Mouse (Mus musculus): Measurements from ENCODE around the gene Syf2. TPM values are rescaled to one million over a fixed set of nuclear protein-coding genes. Genes with fewer than 3 reads are reported as not detected.
"Not testable (repeated sequence)": the region's sequence is repeated elsewhere in the genome, so short reads cannot be mapped to it uniquely, and the experiment has no call there.

Syf2 gene
- 83.9 and 89.4 TPM in 2 replicates for polyA plus RNA-seq (2014; fragmentation: Nextera tagmentation; extraction: Ambion mirVana)

DNA sequence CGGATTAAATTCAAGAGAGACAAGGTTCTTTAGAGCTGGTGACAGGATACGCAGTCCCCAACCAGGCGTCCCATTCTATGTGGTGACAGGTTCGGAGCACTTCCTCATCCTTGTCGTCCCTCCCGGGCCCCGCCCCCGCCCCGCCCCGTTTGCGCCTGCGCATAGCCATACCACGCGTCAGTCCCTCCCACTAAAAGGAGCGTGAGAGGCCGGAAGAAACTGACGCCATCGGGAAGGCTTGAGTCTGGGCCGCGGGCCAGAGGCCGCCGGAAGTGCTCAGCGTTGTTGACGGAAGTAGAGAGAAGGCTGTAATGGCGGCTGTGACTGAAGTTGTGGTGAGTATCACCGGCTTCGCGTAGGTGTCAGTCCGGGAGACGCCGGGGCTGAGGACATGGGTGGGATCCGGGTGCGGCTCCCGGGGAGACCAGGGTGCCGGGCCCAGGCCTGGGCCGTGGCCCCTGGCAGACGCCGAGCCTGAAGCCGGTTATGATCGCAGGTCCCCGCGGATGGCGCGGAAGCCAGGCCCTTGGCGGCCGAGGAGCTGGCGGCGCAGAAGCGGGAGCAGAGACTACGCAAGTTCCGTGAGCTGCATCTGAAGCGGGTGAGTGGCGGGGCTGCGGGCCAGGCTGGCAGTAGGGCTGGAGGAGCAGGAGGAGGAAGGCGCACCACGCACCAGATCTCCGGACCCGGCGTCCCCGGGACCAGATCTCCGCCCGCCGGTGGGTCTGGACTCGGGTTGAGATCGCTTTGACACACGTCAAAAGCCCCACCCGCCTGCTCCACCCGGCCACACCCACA is at the start of gene Syf2:
Gene Syf2 (plus strand): TSS at position 215 of the 798 bp plus-strand sequence.
- Histone ChIP-seq H3K27me3 (replicated peaks; ENCODE audit: control insufficient read depth, insufficient read depth, low read length) (no peaks in the 10 kb centered on the region), H3K4me1 (replicated peaks; ENCODE audit: control insufficient read depth, insufficient read depth, low read length) (peaks cover 11% of the 10 kb centered on the region), H3K9ac (ENCODE audit: low read depth, low read length) (peak within 1 kb of the TSS; percentile 79), H3K9me3 (ENCODE audit: control insufficient read depth, low read length) (no peaks in the 10 kb centered on the region), H3K36me3 (ENCODE audit: control insufficient read depth, insufficient read depth, low read length) (peaks cover 50% of the 10 kb centered on the region), H3K27ac (ENCODE audit: low read depth, low read length) (peak within 1 kb of the TSS; percentile 85), H3K4me2 (peak within 1 kb of the TSS; percentile 75), H3K4me3 (ENCODE audit: low read depth, low read length) (peak within 1 kb of the TSS; percentile 100)
- 1% methylated on average over 68 of the region's 68 CpGs for WGBS
- DNase-seq (ENCODE audit: low spot score) (peak; percentile 91), ATAC-seq (replicated peaks; ENCODE audit: low FRiP score) (peak; percentile 92)

GRCm38 (mm10) chr4:134883266-134883665 is 47.4 kb upstream of the Syf2 start:
- Histone ChIP-seq H3K4me1 (replicated peaks; ENCODE audit: control insufficient read depth, insufficient read depth, low read length) (peaks cover 5% of the 10 kb centered on the region), H3K27ac (ENCODE audit: low read depth, low read length) (no peak overlapping the region), H3K4me2 (no peak overlapping the region), H3K27me3 (replicated peaks; ENCODE audit: control insufficient read depth, insufficient read depth, low read length) (no peaks in the 10 kb centered on the region), H3K9me3 (ENCODE audit: control insufficient read depth, low read length) (no peaks in the 10 kb centered on the region), H3K36me3 (ENCODE audit: control insufficient read depth, insufficient read depth, low read length) (peaks cover 9% of the 10 kb centered on the region), H3K9ac (ENCODE audit: low read depth, low read length) (no peak overlapping the region), H3K4me3 (ENCODE audit: low read depth, low read length) (no peak overlapping the region)
- 34% methylated on average over 7 of the region's 7 CpGs for WGBS
- ATAC-seq (replicated peaks; ENCODE audit: low FRiP score) (0 out of 2 replicates have a peak, but pooled peaks have one; percentile 33), DNase-seq (ENCODE audit: low spot score) (peak; percentile 49)

DNA sequence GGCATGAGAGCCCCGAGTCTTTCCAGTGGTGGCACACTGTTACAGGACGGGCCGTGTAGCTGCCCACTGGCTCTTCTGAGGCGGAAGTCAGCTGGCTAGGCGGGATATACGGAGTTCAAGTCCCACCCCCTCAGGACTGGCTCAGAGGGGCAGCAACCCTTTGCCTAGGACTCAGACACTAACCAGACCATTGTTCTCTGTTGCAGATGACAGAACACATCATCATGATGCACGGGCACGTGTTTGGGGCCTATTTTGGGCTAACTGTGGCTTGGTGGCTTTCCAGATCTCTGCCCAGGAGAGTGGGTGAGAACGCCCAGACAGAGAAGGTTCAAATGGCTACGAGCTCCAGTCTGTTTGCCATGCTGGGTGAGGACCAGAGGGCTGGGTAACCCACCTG is 46.9 kb upstream of the Syf2 start:
- peaks cover 9% of the 10 kb centered on the region for H3K36me3 ChIP-seq (ENCODE audit: control insufficient read depth, insufficient read depth, low read length)
- H3K27ac ChIP-seq (ENCODE audit: low read depth, low read length): no peak overlapping the region
- WGBS: 83% methylated on average over 10 of the region's 10 CpGs
- ATAC-seq (replicated peaks; ENCODE audit: low FRiP score): no peak
- no peak overlapping the region for H3K4me3 ChIP-seq (ENCODE audit: low read depth, low read length)
- DNase-seq (ENCODE audit: low spot score): no peak
- H3K4me1 ChIP-seq (replicated peaks; ENCODE audit: control insufficient read depth, insufficient read depth, low read length): peaks cover 4% of the 10 kb centered on the region
- no peak overlapping the region for H3K9ac ChIP-seq (ENCODE audit: low read depth, low read length)
- H3K27me3 ChIP-seq (replicated peaks; ENCODE audit: control insufficient read depth, insufficient read depth, low read length): no peaks in the 10 kb centered on the region
- no peaks in the 10 kb centered on the region for H3K9me3 ChIP-seq (ENCODE audit: control insufficient read depth, low read length)
- H3K4me2 ChIP-seq: no peak overlapping the region

DNA sequence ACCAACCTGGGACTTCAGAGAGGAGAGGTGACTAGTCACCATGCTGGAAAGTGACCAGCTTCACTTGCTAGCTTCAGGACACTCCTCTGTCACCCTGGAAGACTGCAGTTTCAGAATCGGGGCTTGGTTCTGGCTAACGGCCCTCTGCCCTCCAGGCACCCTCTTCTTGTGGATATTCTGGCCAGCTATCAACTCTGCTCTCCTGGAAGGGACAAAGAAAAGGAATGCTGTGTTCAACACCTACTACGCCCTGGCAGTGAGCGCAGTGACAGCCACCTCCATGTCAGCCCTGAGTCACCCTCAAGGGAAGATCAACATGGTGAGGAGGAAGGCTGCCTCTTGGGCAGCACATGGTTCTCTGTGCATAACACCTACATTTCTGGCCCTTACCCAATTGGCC is 46.3 kb upstream of the Syf2 start:
- Histone ChIP-seq H3K27me3 (replicated peaks; ENCODE audit: control insufficient read depth, insufficient read depth, low read length) (no peaks in the 10 kb centered on the region), H3K4me2 (no peak overlapping the region), H3K4me3 (ENCODE audit: low read depth, low read length) (no peak overlapping the region), H3K9ac (ENCODE audit: low read depth, low read length) (no peak overlapping the region), H3K27ac (ENCODE audit: low read depth, low read length) (no peak overlapping the region), H3K4me1 (replicated peaks; ENCODE audit: control insufficient read depth, insufficient read depth, low read length) (no peaks in the 10 kb centered on the region; the same call in 1 of the 2 replicates), H3K9me3 (ENCODE audit: control insufficient read depth, low read length) (no peaks in the 10 kb centered on the region), H3K36me3 (ENCODE audit: control insufficient read depth, insufficient read depth, low read length) (peaks cover 9% of the 10 kb centered on the region)
- DNase-seq (ENCODE audit: low spot score) (no peak), ATAC-seq (replicated peaks; ENCODE audit: low FRiP score) (no peak)
- WGBS: 88% methylated on average over 4 of the region's 4 CpGs

- DNase-seq (ENCODE audit: low spot score): no peak
- 78% methylated on average over 6 of the region's 6 CpGs for WGBS
- Histone ChIP-seq H3K36me3 (ENCODE audit: control insufficient read depth, insufficient read depth, low read length) (peaks cover 20% of the 10 kb centered on the region), H3K27ac (ENCODE audit: low read depth, low read length) (no peak overlapping the region), H3K4me3 (ENCODE audit: low read depth, low read length) (no peak overlapping the region), H3K4me1 (replicated peaks; ENCODE audit: control insufficient read depth, insufficient read depth, low read length) (no peaks in the 10 kb centered on the region), H3K27me3 (replicated peaks; ENCODE audit: control insufficient read depth, insufficient read depth, low read length) (no peaks in the 10 kb centered on the region), H3K9me3 (ENCODE audit: control insufficient read depth, low read length) (no peaks in the 10 kb centered on the region), H3K9ac (ENCODE audit: low read depth, low read length) (no peak overlapping the region), H3K4me2 (no peak overlapping the region)
- no peak for ATAC-seq (replicated peaks; ENCODE audit: low FRiP score)
These were observed 38.6 kb upstream of the Syf2 start for GRCm38 (mm10) chr4:134892096-134892495.

GRCm38 (mm10) chr4:134897256-134897655 is 33.4 kb upstream of the Syf2 start:
- 86% methylated on average over 6 of the region's 6 CpGs for WGBS
- no peak for DNase-seq (ENCODE audit: low spot score)
- H3K36me3 ChIP-seq (ENCODE audit: control insufficient read depth, insufficient read depth, low read length): peaks cover 26% of the 10 kb centered on the region
- ATAC-seq (replicated peaks; ENCODE audit: low FRiP score): no peak; the same call in 1 of the 2 replicates
- no peaks in the 10 kb centered on the region for H3K9me3 ChIP-seq (ENCODE audit: control insufficient read depth, low read length)
- H3K4me2 ChIP-seq: no peak overlapping the region
- H3K4me1 ChIP-seq (replicated peaks; ENCODE audit: control insufficient read depth, insufficient read depth, low read length): no peaks in the 10 kb centered on the region
- H3K27ac ChIP-seq (ENCODE audit: low read depth, low read length): no peak overlapping the region
- no peak overlapping the region for H3K4me3 ChIP-seq (ENCODE audit: low read depth, low read length)
- H3K27me3 ChIP-seq (replicated peaks; ENCODE audit: control insufficient read depth, insufficient read depth, low read length): no peaks in the 10 kb centered on the region
- no peak overlapping the region for H3K9ac ChIP-seq (ENCODE audit: low read depth, low read length)

DNA sequence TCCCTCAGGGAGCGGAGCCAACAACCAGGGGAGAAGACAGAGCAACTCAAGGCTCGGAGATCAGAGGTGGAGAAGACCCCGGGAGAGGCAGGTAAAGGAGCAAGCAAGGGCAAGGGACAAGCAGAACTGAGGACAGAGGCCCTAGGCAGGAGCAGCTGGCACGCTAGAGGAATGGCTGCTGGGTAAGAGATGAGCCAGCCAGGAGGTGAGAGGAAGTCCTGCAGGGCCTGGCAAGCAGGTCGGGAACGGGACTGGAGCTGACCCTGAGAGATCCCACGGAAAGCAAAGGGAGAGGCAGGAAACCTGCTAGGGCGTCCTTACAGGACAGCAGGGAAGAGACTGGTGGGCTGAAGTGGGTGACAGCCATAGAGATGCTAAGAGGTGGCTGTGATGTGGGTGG is 29.6 kb upstream of the Syf2 start:
- H3K4me1 ChIP-seq (replicated peaks; ENCODE audit: control insufficient read depth, insufficient read depth, low read length): no peaks in the 10 kb centered on the region
- H3K9me3 ChIP-seq (ENCODE audit: control insufficient read depth, low read length): no peaks in the 10 kb centered on the region
- peaks cover 40% of the 10 kb centered on the region for H3K36me3 ChIP-seq (ENCODE audit: control insufficient read depth, insufficient read depth, low read length)
- no peak overlapping the region for H3K27ac ChIP-seq (ENCODE audit: low read depth, low read length)
- 90% methylated on average over 8 of the region's 8 CpGs for WGBS
- H3K4me2 ChIP-seq: no peak overlapping the region
- no peak for DNase-seq (ENCODE audit: low spot score)
- H3K9ac ChIP-seq (ENCODE audit: low read depth, low read length): no peak overlapping the region
- no peak overlapping the region for H3K4me3 ChIP-seq (ENCODE audit: low read depth, low read length)
- ATAC-seq (replicated peaks; ENCODE audit: low FRiP score): no peak
- no peaks in the 10 kb centered on the region for H3K27me3 ChIP-seq (replicated peaks; ENCODE audit: control insufficient read depth, insufficient read depth, low read length)

DNA sequence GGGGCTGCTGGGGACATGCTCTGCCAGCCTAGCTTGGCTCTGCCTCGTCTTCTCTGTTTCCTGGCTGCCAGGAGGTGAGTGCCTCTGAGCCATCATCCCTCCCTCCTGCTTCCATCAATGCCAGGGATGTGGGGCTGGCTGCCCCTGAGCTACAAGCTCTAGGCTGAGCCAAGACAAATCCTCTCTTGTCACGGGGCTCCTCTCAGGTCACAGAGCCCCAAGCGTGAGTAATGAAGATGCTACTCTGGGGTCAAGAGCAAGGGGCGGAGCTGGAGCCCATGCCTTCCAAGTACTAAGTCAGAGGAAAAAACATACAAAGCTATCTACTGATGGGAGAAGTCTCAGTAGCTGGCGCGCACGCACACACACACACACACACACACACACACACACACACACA is 27.7 kb upstream of the Syf2 start:
- WGBS: 77% methylated on average over 7 of the region's 7 CpGs
- ATAC-seq (replicated peaks; ENCODE audit: low FRiP score): no peak

GRCm38 (mm10) chr4:134911406-134911805 is 19.3 kb upstream of the Syf2 start:
- not testable (repeated sequence) for H3K27ac ChIP-seq (ENCODE audit: low read depth, low read length); DNase-seq (ENCODE audit: low spot score); H3K27me3 ChIP-seq (replicated peaks; ENCODE audit: control insufficient read depth, insufficient read depth, low read length); H3K4me3 ChIP-seq (ENCODE audit: low read depth, low read length); H3K9me3 ChIP-seq (ENCODE audit: control insufficient read depth, low read length); ATAC-seq (replicated peaks; ENCODE audit: low FRiP score); H3K4me2 ChIP-seq; H3K9ac ChIP-seq (ENCODE audit: low read depth, low read length)
- peaks cover 32% of the 10 kb centered on the region for H3K36me3 ChIP-seq (ENCODE audit: control insufficient read depth, insufficient read depth, low read length)
- WGBS: 96% methylated on average over 6 of the region's 8 CpGs
- peaks cover 14% of the 10 kb centered on the region for H3K4me1 ChIP-seq (replicated peaks; ENCODE audit: control insufficient read depth, insufficient read depth, low read length)

More for the DNA sequence above, 27.7 kb upstream of the Syf2 start:
- Histone ChIP-seq H3K4me1 (replicated peaks; ENCODE audit: control insufficient read depth, insufficient read depth, low read length) (no peaks in the 10 kb centered on the region), H3K36me3 (ENCODE audit: control insufficient read depth, insufficient read depth, low read length) (peaks cover 39% of the 10 kb centered on the region), H3K4me3 (ENCODE audit: low read depth, low read length) (no peak overlapping the region), H3K4me2 (no peak overlapping the region), H3K27me3 (replicated peaks; ENCODE audit: control insufficient read depth, insufficient read depth, low read length) (no peaks in the 10 kb centered on the region), H3K27ac (ENCODE audit: low read depth, low read length) (no peak overlapping the region), H3K9ac (ENCODE audit: low read depth, low read length) (no peak overlapping the region), H3K9me3 (ENCODE audit: control insufficient read depth, low read length) (no peaks in the 10 kb centered on the region)
- DNase-seq (ENCODE audit: low spot score): no peak
